Mouse (Mus musculus): ENCODE measurements at regions not wholly inside any gene's neighbourhood (a gene's known extent, or its start where the extent isn't known, plus 50 kb on each side); places are given as distances from the start of the nearest gene placed in this dataset.

- TF ChIP-seq MAX (IDR thresholded peaks at IDR 0.05) (no peak), CTCF (IDR thresholded peaks at IDR 0.05; ENCODE audit: control insufficient read depth, insufficient read depth, insufficient read length) (no peak), MYOG (IDR thresholded peaks at IDR 0.05; ENCODE audit: control insufficient read depth, extremely low read depth, insufficient read length) (no peak), USF1 (IDR thresholded peaks at IDR 0.05; ENCODE audit: low read depth) (no peak), CEBPB (IDR thresholded peaks at IDR 0.05; ENCODE audit: low read depth) (no peak), MYOD1 (IDR thresholded peaks at IDR 0.05; ENCODE audit: control insufficient read depth, insufficient read length, low read depth) (no peak)
These were observed 65.9 kb upstream of the Syt13 start for GRCm38 (mm10) chr2:92848962-92849361.

All from C2C12 (cell line).